Mouse (Mus musculus) liver, postnatal 0 days (tissue): ENCODE data around the gene Pcgf1. TPM values are rescaled to one million over a fixed set of nuclear protein-coding genes. Genes with fewer than 3 reads are reported as not detected.

ENCODE experiments used
- ATAC-seq: fragments of 200-750 bp; cut with Nextera tagmentation; 2 replicates; pipeline ENCODE4 v1.8.0; 2017; ENCODE audit warnings: mild to moderate bottlenecking, moderate library complexity
- DNase-seq: peaks from one replicate; pipeline ENCODE4 v3.0.0-alpha.2; 2016
- H3K27ac ChIP-seq: fragments of 300-500 bp; sonication (generic); 2 replicates; pipeline ENCODE4 v1.5.1; 2014; ENCODE audit warnings: antibody characterized with exemption, moderate library complexity, mild to moderate bottlenecking, low read depth
- H3K27me3 ChIP-seq: fragments of 300-500 bp; sonication (generic); 2 replicates; pipeline ENCODE4 v1.6.1; 2014; ENCODE audit warnings: low read length, control low read depth, mixed read lengths; ENCODE audit not compliant: insufficient read depth
- H3K36me3 ChIP-seq: fragments of 300-500 bp; sonication (generic); replicated peaks from 2 replicates; pipeline ENCODE4 v1.6.1; 2014; ENCODE audit warnings: mild to moderate bottlenecking, control low read depth, low read length, moderate library complexity, mixed read lengths; ENCODE audit not compliant: insufficient read depth
- H3K4me1 ChIP-seq: fragments of 300-500 bp; sonication (generic); 2 replicates; pipeline ENCODE4 v1.6.1; 2014; ENCODE audit warnings: antibody characterized with exemption, mild to moderate bottlenecking, control low read depth; ENCODE audit not compliant: insufficient read depth
- H3K4me2 ChIP-seq: fragments of 300-500 bp; sonication (generic); 2 replicates; pipeline ENCODE4 v1.6.1; 2014; ENCODE audit warnings: low read depth, mild to moderate bottlenecking, low read length, moderate library complexity, mixed read lengths
- H3K4me3 ChIP-seq: fragments of 300-500 bp; sonication (generic); 2 replicates; pipeline ENCODE4 v1.5.1; 2014; ENCODE audit warnings: low read depth, low read length
- H3K9ac ChIP-seq: fragments of 300-500 bp; sonication (generic); replicated peaks from 2 replicates; pipeline ENCODE4 v1.6.1; 2014; ENCODE audit warnings: mild to moderate bottlenecking, moderate library complexity
- H3K9me3 ChIP-seq: fragments of 300-500 bp; sonication (generic); 2 replicates; pipeline ENCODE4 v1.6.1; 2016; ENCODE audit warnings: mild to moderate bottlenecking, control low read depth, low read length, mixed read lengths
- CTCF ChIP-seq: sonication (generic); IDR thresholded peaks from 2 replicates; pipeline ENCODE4 v1.5.1; 2016; ENCODE audit warnings: antibody characterized with exemption, low read depth
- EP300 ChIP-seq: IDR thresholded peaks from 2 replicates; pipeline ENCODE4 v1.6.1; 2016; ENCODE audit warnings: antibody characterized with exemption, low read depth, mild to moderate bottlenecking
- WGBS: fragments of 180-500 bp; shearing (Covaris S2); extraction: QIAGEN DNeasy Blood & Tissue Kit; methylation state at CpG from one replicate; pipeline ENCODE4 v1.1.7; 2014; ENCODE audit not compliant: insufficient replicate concordance; 5-methylcytosine and 5-hydroxymethylcytosine counted together
- polyA plus RNA-seq: library from polyadenylated mRNA; unstranded; fragments of >200 nt; fragmentation: Nextera tagmentation; extraction: Ambion mirVana; gene quantifications from 2 replicates; pipeline ENCODE4 v1.2.1, GENCODE M21; 2015

Gene Pcgf1
- polyA plus RNA-seq, 1 experiment from 2014 or later: 11.7 TPM

DNA sequence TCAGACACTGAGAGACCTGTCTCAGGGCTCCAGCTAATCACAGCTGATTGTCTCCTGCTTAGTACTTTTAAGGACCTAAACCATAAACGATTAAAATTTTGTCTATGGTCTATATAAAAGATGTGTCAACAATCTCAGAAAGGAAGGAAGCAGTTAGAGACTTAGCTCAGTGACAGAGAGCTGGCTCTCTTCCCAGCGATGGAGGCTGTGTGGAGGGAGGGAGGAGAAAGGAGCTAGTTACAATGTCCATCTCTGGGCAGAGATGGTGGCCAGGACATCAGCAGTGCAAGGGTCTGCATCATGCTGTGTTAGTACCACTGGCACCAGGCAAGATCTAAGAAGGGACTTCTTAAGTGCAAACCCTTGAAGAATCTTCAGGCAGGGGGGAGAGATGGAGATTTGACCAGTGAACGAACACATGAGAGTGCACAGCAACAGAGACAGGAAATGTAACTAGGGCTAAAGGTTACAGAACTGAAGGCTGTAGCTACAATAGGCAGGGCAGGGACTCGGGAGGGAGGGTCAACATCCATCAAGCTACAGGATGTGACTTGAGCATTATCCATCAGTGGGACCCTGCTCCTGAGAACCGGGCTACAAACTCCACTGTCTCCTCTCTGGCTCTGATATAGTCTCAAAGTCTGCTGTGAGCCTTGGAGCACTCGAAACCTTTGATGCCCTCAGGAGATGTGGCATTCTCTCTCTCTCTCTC, 14.9 kb downstream of the Pcgf1 start:
- H3K27ac ChIP-seq: no peak overlapping the region; the same call in 1 of the 2 replicates
- no peak overlapping the region for H3K9ac ChIP-seq
- H3K4me1 ChIP-seq: peaks cover 2% of the 10 kb centered on the region
- no peak overlapping the region for H3K4me2 ChIP-seq
- DNase-seq (no peak), ATAC-seq (no peak)
- TF ChIP-seq CTCF: no peak
- TF ChIP-seq EP300: no peak
- H3K4me3 ChIP-seq: no peak overlapping the region
- peaks cover 20% of the 10 kb centered on the region for H3K27me3 ChIP-seq
- 17% methylated on average over 6 of the region's 6 CpGs for WGBS
- H3K36me3 ChIP-seq: no peaks in the 10 kb centered on the region
- H3K9me3 ChIP-seq: no peaks in the 10 kb centered on the region

DNA sequence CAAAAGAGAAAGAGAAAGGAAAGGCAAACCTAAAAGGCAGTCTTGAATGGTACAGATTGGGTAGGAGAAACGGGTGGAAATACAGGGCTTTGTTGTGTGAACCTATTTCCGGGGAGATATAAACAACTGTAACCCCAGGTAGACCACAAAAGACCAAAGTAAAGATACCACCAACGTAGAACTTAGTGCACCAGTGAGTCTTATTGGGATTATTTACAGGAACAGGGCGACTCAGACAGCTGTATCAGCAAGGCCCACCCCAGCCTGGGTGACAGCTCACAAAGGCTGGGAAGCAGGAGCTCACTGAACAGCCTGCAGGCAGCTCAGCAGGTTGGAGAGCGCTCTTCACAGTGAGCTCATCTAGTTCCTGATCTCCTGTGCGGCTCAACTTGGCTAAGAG, 18.3 kb downstream of the Pcgf1 start:
- no peak overlapping the region for H3K4me2 ChIP-seq
- no peak for DNase-seq
- peaks cover 2% of the 10 kb centered on the region; the same call in 1 of the 2 replicates for H3K4me1 ChIP-seq
- H3K9ac ChIP-seq: no peak overlapping the region
- no peaks in the 10 kb centered on the region for H3K36me3 ChIP-seq
- no peak overlapping the region for H3K4me3 ChIP-seq
- no peak for ATAC-seq
- H3K27ac ChIP-seq: no peak overlapping the region
- TF ChIP-seq EP300: no peak
- TF ChIP-seq CTCF: no peak
- 0 out of 2 replicates have a peak, but pooled peaks cover 1% of the 10 kb centered on the region for H3K27me3 ChIP-seq
- no peaks in the 10 kb centered on the region for H3K9me3 ChIP-seq
- WGBS: 51% methylated on average over 6 of the region's 6 CpGs

DNA sequence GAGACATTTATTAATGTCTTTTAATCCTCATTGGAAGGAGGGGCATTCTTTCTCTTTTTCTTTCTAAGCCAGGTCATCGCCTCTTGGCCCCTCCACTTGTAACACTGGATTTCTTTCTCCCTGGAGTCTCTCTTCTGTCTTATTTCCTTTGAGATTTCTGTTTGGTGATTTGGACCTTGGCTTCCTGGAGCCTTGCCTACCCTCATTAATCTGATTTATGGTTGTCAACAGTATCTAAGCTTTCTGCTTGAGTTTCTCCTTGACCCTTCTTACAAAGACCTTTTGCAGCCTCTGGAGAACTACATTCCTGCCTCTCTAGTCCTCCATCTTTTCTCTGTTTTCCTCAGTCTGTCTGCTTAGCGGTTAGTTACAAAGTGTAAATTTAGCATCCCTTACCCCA, 20.7 kb downstream of the Pcgf1 start:
- H3K4me1 ChIP-seq: peaks cover 21% of the 10 kb centered on the region
- no peak overlapping the region for H3K4me2 ChIP-seq
- no peak for ATAC-seq
- DNase-seq: no peak
- no peaks in the 10 kb centered on the region for H3K27me3 ChIP-seq
- H3K9me3 ChIP-seq: no peaks in the 10 kb centered on the region
- H3K9ac ChIP-seq: no peak overlapping the region
- H3K27ac ChIP-seq: no peak overlapping the region
- 78% methylated on average over 2 of the region's 2 CpGs for WGBS
- H3K4me3 ChIP-seq: no peak overlapping the region
- H3K36me3 ChIP-seq: no peaks in the 10 kb centered on the region
- TF ChIP-seq EP300: no peak
- no peak for TF ChIP-seq CTCF

DNA sequence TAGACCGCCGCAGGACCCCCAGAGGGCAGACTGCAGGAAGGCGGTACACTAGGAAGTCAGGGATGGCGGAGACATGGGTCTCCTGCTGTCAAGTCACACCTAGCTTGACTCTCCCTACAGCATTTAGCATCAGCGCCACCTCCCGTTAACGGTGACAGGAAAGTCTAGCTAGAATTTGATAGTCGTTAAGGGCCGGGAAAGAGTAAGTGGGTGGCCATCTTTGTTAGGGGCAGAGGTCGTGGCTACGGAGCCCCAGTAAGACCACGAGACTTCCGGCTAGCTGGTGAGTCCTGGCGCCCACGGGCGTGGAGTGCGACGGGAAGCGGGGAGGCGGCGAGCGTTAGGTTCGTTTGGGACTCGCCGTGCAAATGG, 23.6 kb downstream of the Pcgf1 start, which contains the start of the genes Ccdc142 and Gm42688:
Gene Ccdc142 (plus strand): TSS at position 286 of the 372 bp plus-strand sequence.
Gene Gm42688 (plus strand): TSS at position 302 of the 372 bp plus-strand sequence.
- peak; percentile 92 for TF ChIP-seq CTCF
- TF ChIP-seq EP300: no peak
- Histone ChIP-seq H3K9ac (peak within 1 kb of the TSS; percentile 76), H3K4me3 (peak within 1 kb of the TSS; percentile 76), H3K36me3 (no peaks in the 10 kb centered on the region), H3K27me3 (no peaks in the 10 kb centered on the region), H3K4me1 (peaks cover 23% of the 10 kb centered on the region), H3K4me2 (peak within 1 kb of the TSS; percentile 100), H3K9me3 (no peaks in the 10 kb centered on the region), H3K27ac (peak within 1 kb of the TSS; percentile 85)
- under 1% methylated on average over 25 of the region's 25 CpGs for WGBS
- peak; percentile 87 for DNase-seq
- ATAC-seq: peak; percentile 90

DNA sequence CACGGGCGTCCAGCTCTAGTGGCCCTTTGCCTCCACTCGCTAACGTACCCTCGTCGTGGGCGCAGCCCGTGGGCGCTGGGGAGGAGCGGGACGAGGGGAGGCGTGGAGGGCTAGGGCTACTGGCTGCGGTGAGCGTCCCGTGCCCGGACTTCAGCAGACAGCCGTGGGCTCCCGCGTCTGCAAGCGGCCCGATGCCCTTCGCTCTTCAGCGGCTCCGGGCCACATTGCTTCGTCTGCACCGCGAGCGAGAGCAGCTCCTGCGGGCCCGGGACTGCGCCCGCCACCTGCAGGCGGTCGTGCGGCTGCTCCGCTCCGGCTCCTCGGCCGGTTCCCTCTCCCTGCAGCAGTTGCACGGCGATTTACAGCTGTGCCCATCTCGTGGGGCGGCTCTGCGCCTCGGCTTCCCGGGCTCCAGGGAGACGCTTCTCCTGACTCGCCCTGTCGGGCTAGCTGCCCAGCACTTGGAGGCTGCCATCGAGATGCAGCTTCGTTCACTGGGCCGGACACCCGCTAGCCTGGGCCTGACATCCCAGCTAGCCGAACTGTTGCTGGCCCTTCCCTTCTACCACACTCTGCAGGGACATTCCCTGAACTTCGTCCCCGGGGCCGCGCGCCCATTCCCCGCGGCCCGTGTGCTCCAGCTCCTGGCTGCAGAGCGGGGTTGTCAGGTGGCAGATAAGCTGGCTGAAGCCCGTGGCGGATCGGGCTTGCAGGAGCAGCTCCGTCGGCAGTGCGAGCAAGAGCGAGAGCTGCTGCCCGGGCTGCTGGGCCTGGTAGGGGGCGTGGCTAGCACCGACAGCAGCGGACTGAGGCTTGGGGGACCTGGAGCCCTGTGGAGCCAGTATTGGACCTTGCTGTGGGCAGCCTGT, 24.3 kb downstream of the Pcgf1 start:
- Histone ChIP-seq H3K4me2 (peak overlapping the region; percentile 100), H3K27me3 (no peaks in the 10 kb centered on the region), H3K4me3 (peak overlapping the region; percentile 76), H3K9me3 (no peaks in the 10 kb centered on the region), H3K36me3 (0 out of 2 replicates have a peak, but pooled peaks cover 5% of the 10 kb centered on the region), H3K27ac (peak overlapping the region; percentile 85), H3K9ac (peak overlapping the region; percentile 76), H3K4me1 (peaks cover 23% of the 10 kb centered on the region)
- ATAC-seq: peak; percentile 85
- DNase-seq: peak; percentile 78
- TF ChIP-seq EP300 (no peak), CTCF (peak; percentile 71)
- 1% methylated on average over 50 of the region's 74 CpGs for WGBS

DNA sequence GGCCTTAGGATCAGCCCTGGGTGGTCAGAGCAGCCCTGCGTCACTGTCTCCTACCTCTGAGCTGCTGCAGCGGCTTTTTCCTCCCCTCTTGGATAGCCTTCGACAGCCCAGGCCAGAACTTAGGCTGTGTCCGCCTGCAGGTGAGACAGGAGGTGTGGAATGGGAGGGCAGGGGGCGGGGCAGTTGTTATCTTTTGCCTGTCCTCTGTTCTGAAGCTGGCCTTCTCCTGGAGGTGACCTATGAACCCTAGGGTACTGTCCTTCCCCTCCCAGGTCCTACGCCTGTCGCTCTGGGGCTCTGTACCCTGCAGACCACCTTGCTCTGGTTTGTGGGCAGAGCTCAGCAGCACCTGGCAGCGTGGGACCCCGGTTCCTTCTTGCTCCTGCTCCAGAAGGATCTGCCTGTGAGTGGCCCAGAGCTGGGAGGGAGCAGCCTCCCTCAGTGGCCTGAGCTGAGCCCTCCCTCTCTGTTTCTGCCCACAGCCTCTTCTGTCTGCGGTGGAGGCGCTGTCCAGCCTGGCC, 25.5 kb downstream of the Pcgf1 start:
- DNase-seq (no peak), ATAC-seq (no peak)
- H3K27ac ChIP-seq: no peak overlapping the region
- no peak overlapping the region for H3K4me3 ChIP-seq
- peaks cover 9% of the 10 kb centered on the region; the same call in 1 of the 2 replicates for H3K36me3 ChIP-seq
- WGBS: 47% methylated on average over 11 of the region's 11 CpGs
- no peaks in the 10 kb centered on the region for H3K27me3 ChIP-seq
- peaks cover 29% of the 10 kb centered on the region for H3K4me1 ChIP-seq
- no peaks in the 10 kb centered on the region for H3K9me3 ChIP-seq
- peak overlapping the region; percentile 100; the same call in 1 of the 2 replicates for H3K4me2 ChIP-seq
- TF ChIP-seq CTCF (no peak), EP300 (no peak)
- no peak overlapping the region for H3K9ac ChIP-seq
